Mouse (Mus musculus) ES-E14 (cell line): ENCODE data around the gene Celsr1. TPM values are rescaled to one million over a fixed set of nuclear protein-coding genes. Genes with fewer than 3 reads are reported as not detected.

Experiments used
- DNase-seq: peaks from one replicate; pipeline ENCODE4 v3.0.0-alpha.2; 2013; ENCODE audit warnings: low read depth, low spot score
- H3K27ac ChIP-seq: 2 replicates; pipeline ENCODE4 v1.5.1; 2012; ENCODE audit warnings: low read depth, mild to moderate bottlenecking, low read length, moderate library complexity, mixed read lengths; ENCODE audit not compliant: poor library complexity, insufficient read depth, severe bottlenecking
- H3K36me3 ChIP-seq: 2 replicates; pipeline ENCODE4 v1.6.1; 2012; ENCODE audit warnings: mild to moderate bottlenecking, low read length, moderate library complexity, mixed read lengths; ENCODE audit not compliant: control insufficient read depth, poor library complexity, insufficient read depth, severe bottlenecking
- H3K4me1 ChIP-seq, 2 experiments: fragments of 150-350 bp in 1 of 2; sonication (generic) in 1 of 2; 2 replicates each; pipeline ENCODE4 v1.6.1; 2012; ENCODE audit warnings: low read length in 2 of 2, mild to moderate bottlenecking in 1 of 2, mixed read lengths in 1 of 2; ENCODE audit not compliant: control insufficient read depth in 2 of 2, insufficient read depth in 2 of 2, poor library complexity in 1 of 2
- H3K4me3 ChIP-seq, 2 experiments: fragments of 150-350 bp in 1 of 2; sonication (generic) in 1 of 2; 2 replicates each; pipeline ENCODE4 v1.5.1; 2012; ENCODE audit warnings: low read length in 2 of 2, low read depth in 1 of 2, mild to moderate bottlenecking in 1 of 2, mixed read lengths in 1 of 2; ENCODE audit not compliant: insufficient read depth in 1 of 2, poor library complexity in 1 of 2, severe bottlenecking in 1 of 2
- H3K9ac ChIP-seq: 2 replicates; pipeline ENCODE4 v1.6.1; 2012; ENCODE audit warnings: low read depth, mild to moderate bottlenecking, low read length, mixed read lengths; ENCODE audit not compliant: poor library complexity, insufficient read depth, severe bottlenecking
- H3K9me3 ChIP-seq: fragments of 150-350 bp; sonication (generic); 2 replicates; pipeline ENCODE4 v1.6.1; 2012; ENCODE audit warnings: low read depth, mild to moderate bottlenecking, low read length; ENCODE audit not compliant: control insufficient read depth, insufficient read depth
- CHD2 ChIP-seq: IDR thresholded peaks from 2 replicates; pipeline ENCODE4 v1.6.1; 2014; ENCODE audit warnings: mild to moderate bottlenecking, low read depth, low read length, inconsistent platforms
- HCFC1 ChIP-seq: IDR thresholded peaks from 2 replicates; pipeline ENCODE4 v1.6.1; 2012; ENCODE audit warnings: low read length, inconsistent platforms, borderline replicate concordance; ENCODE audit not compliant: insufficient read depth
- MAFK ChIP-seq: IDR thresholded peaks from 2 replicates; pipeline ENCODE4 v1.6.1; 2014; ENCODE audit warnings: mild to moderate bottlenecking, low read depth, low read length, inconsistent platforms; ENCODE audit not compliant: insufficient read depth
- ZC3H11A ChIP-seq: IDR thresholded peaks from 2 replicates; pipeline ENCODE4 v1.6.1; 2012; ENCODE audit warnings: low read depth, mild to moderate bottlenecking, inconsistent platforms, low read length, borderline replicate concordance
- ZNF384 ChIP-seq: IDR thresholded peaks from 2 replicates; pipeline ENCODE4 v1.6.1; 2012; ENCODE audit warnings: low read depth, low read length, inconsistent platforms
- in situ Hi-C, 2 experiments: fragments of 600-800 bp; cut with MboI; formaldehyde crosslinking; loops; one replicate each; pipeline ENCODE4 v1.15.1; 2025; ENCODE audit warnings: low sequenced_read_pairs in 2 of 2, inconsistent platforms in 1 of 2; ENCODE audit not compliant: unreplicated experiment in 2 of 2
- total RNA-seq: library from RNA; depleted of rRNA; stranded (reverse); fragments of 300-350 nt; gene quantifications from 2 replicates; pipeline ENCODE4 v1.2.3, GENCODE M21; 2012

The Celsr1 gene
- total RNA-seq, 1 experiment, result 12.6 TPM

GRCm38 (mm10) chr15:86015860-86016541 lies 17.6 kb downstream of the Celsr1 start:
- H3K36me3 ChIP-seq, result no peaks in the 10 kb centered on the region; the same call in 1 of the 2 replicates
- no peaks in the 10 kb centered on the region for H3K9me3 ChIP-seq
- DNase-seq, result no peak
- peaks cover 5 to 23% of the 10 kb centered on the region in 2 experiments; a peak in 3 of 4 replicates for H3K4me1 ChIP-seq
- H3K9ac ChIP-seq, result peak overlapping the region; percentile 2; the same call in 1 of the 2 replicates
- no peak overlapping the region for H3K4me3 ChIP-seq
- TF ChIP-seq ZC3H11A, result no peak
- TF ChIP-seq MAFK, result no peak
- TF ChIP-seq HCFC1, result no peak
- no peak for TF ChIP-seq ZNF384
- no peak for TF ChIP-seq CHD2
- H3K27ac ChIP-seq, result peak overlapping the region; percentile 61; the same call in 1 of the 2 replicates
- in situ Hi-C loops, result no loop called here

GRCm38 (mm10) chr15:86015026-86015425 lies 18.6 kb downstream of the Celsr1 start:
- Histone ChIP-seq H3K36me3 (no peaks in the 10 kb centered on the region; the same call in 1 of the 2 replicates), H3K9ac (no peak overlapping the region), H3K4me3 (no peak overlapping the region), H3K4me1 (peaks cover 5 to 25% of the 10 kb centered on the region in 2 experiments; a peak in 3 of 4 replicates), H3K9me3 (no peaks in the 10 kb centered on the region), H3K27ac (no peak overlapping the region)
- TF ChIP-seq ZC3H11A (no peak), MAFK (no peak), HCFC1 (no peak), CHD2 (no peak), ZNF384 (no peak)
- no peak for DNase-seq
- in situ Hi-C loops, result no loop called here

GRCm38 (mm10) chr15:86013656-86014055 lies 19.9 kb downstream of the Celsr1 start:
- Histone ChIP-seq H3K27ac (no peak overlapping the region), H3K9me3 (no peaks in the 10 kb centered on the region), H3K36me3 (no peaks in the 10 kb centered on the region; the same call in 1 of the 2 replicates), H3K4me3 (no peak overlapping the region), H3K9ac (no peak overlapping the region), H3K4me1 (peaks cover 5 to 26% of the 10 kb centered on the region in 2 experiments; a peak in 3 of 4 replicates)
- in situ Hi-C loops, result no loop called here
- DNase-seq, result no peak
- no peak for TF ChIP-seq ZC3H11A
- TF ChIP-seq HCFC1, result no peak
- no peak for TF ChIP-seq MAFK
- no peak for TF ChIP-seq ZNF384
- TF ChIP-seq CHD2, result no peak

- Histone ChIP-seq H3K9ac (no peak overlapping the region), H3K9me3 (no peaks in the 10 kb centered on the region), H3K36me3 (no peaks in the 10 kb centered on the region; the same call in 1 of the 2 replicates), H3K4me3 (no peak overlapping the region), H3K27ac (no peak overlapping the region), H3K4me1 (peaks cover 5 to 24% of the 10 kb centered on the region in 2 experiments; a peak in 3 of 4 replicates)
- TF ChIP-seq CHD2 (no peak), ZNF384 (no peak), HCFC1 (no peak), MAFK (no peak), ZC3H11A (no peak)
- in situ Hi-C loops, result no loop called here
- no peak for DNase-seq
These were observed 20.4 kb downstream of the Celsr1 start for GRCm38 (mm10) chr15:86013130-86013529.
